In genomic region chr1:173367356-173368046, GRCm38 (mm10) we compare ENCODE assay signal across 9 mouse cellular contexts. TPM values are rescaled to one million over a fixed set of nuclear protein-coding genes. Genes with fewer than 3 reads are reported as not detected.
DNase-seq lines count a peak whose midpoint lies in the region; ATAC-seq lines count a peak whose summit lies in the region.
"Had no signal": no experiment of that assay in that cellular context is flagged by ENCODE, and none has a peak within 500 bp of the region (broad histone marks: within the 10 kb centered on the region; RNA-seq: fewer than 3 reads in every experiment).

TSS of gene Cadm3 (minus strand) at chr1:173367695.

- H3K4me2 ChIP-seq in forebrain, embryonic 13.5 days, result peak within 1 kb of the TSS; percentile 92
- peak within 1 kb of the TSS; percentile 72 for H3K4me2 ChIP-seq in neural tube, embryonic 13.5 days

- intact Hi-C loops in left cerebral cortex, postnatal 36 days (cut with DNase I), result no loop called here

- H3K27ac ChIP-seq in forebrain, embryonic 13.5 days, result peak within 1 kb of the TSS; percentile 74
- peak within 1 kb of the TSS; percentile 95 for H3K27ac ChIP-seq in neural tube, embryonic 13.5 days (replicated peaks)

- no peaks in the 10 kb centered on the region for H3K27me3 ChIP-seq in forebrain, embryonic 13.5 days
- H3K27me3 ChIP-seq in neural tube, embryonic 13.5 days, result no peaks in the 10 kb centered on the region

- H3K36me3 ChIP-seq in forebrain, embryonic 13.5 days (ENCODE audit: poor library complexity, severe bottlenecking), result no peaks in the 10 kb centered on the region
- no peaks in the 10 kb centered on the region for H3K36me3 ChIP-seq in neural tube, embryonic 13.5 days

- H3K4me3 ChIP-seq in forebrain, embryonic 13.5 days, result peak within 1 kb of the TSS; percentile 93
- H3K4me3 ChIP-seq in neural tube, embryonic 13.5 days, result peak within 1 kb of the TSS; percentile 96
- H3K4me3 ChIP-seq: erythroblast, embryonic 14.5 days had no signal

- H3K9me3 ChIP-seq in forebrain, embryonic 13.5 days (replicated peaks), result no peaks in the 10 kb centered on the region
- H3K9me3 ChIP-seq in neural tube, embryonic 13.5 days, result no peaks in the 10 kb centered on the region

- peak within 1 kb of the TSS; percentile 94 for H3K9ac ChIP-seq in forebrain, embryonic 13.5 days
- H3K9ac ChIP-seq in neural tube, embryonic 13.5 days, result peak within 1 kb of the TSS; percentile 98

- ATAC-seq in forebrain, embryonic 13.5 days, result peak; percentile 92
- ATAC-seq in neural tube, embryonic 13.5 days (ENCODE audit: low read depth), result peak; percentile 88
- ATAC-seq in activated CD4-positive, CD25-positive, alpha-beta regulatory T cell, adult 4 months, result no peak

- DNase-seq in adrenal gland, postnatal 10 days, result peak; percentile 12
- DNase-seq in adrenal gland, adult 2 months, result no peak
- peak; percentile 87 for DNase-seq in cerebellum, adult 11 months
- peak; percentile 9 for DNase-seq in heart, postnatal 4 days
- peak; percentile 83 to 84 for DNase-seq in left cerebral cortex, postnatal 36 days (ENCODE audit: low spot score in 2 of 2)

- under 1% methylated on average over 43 of the region's 46 CpGs for WGBS in forebrain, embryonic 13.5 days
- WGBS in neural tube, embryonic 13.5 days, result under 1% methylated on average over 46 of the region's 46 CpGs

- peaks cover 34% of the 10 kb centered on the region for H3K4me1 ChIP-seq in forebrain, embryonic 13.5 days
- peaks cover 62% of the 10 kb centered on the region for H3K4me1 ChIP-seq in neural tube, embryonic 13.5 days (replicated peaks)

RNA-seq across cellular contexts. Expression of gene Cadm3, which starts in this region (rescaled TPM):
- 10 to 100 TPM; 13.5 to 19.4 TPM for total RNA-seq in adrenal gland, postnatal 10 days (2021)
- 1 to 10 TPM; 3.9 to 6.1 TPM for total RNA-seq in adrenal gland, adult 2 months (2021)
- 6.8 and 9.3 TPM in 2 replicates for polyA plus RNA-seq in adrenal gland, adult 2 months (2012; rRNA removed)
- polyA plus RNA-seq in forebrain, embryonic 13.5 days (2015; fragmentation: Nextera tagmentation; extraction: Ambion mirVana), result 17.5 and 20.1 TPM in 2 replicates
- 1 to 10 TPM; 1.2 to 1.6 TPM for total RNA-seq in heart, postnatal 4 days (2021)
- total RNA-seq in left cerebral cortex, postnatal 36 days (2021), result 100 to 1,000 TPM; 437 to 444 TPM
- 48.3 and 53.6 TPM in 2 replicates for polyA plus RNA-seq in neural tube, embryonic 13.5 days (2015; fragmentation: Nextera tagmentation; extraction: Ambion mirVana)
- polyA plus RNA-seq in activated CD4-positive, CD25-positive, alpha-beta regulatory T cell, adult 4 months (2017; shearing (Covaris generic)), result not detected

Comparison
In these comparisons a context has a peak if more than half of its experiments do, and no peak if none do; other contexts are left out.
1. RNA of gene Cadm3 (total RNA-seq): 437 to 444 TPM in left cerebral cortex, postnatal 36 days; 13.5 to 19.4 TPM in adrenal gland, postnatal 10 days, 3.9 to 6.1 TPM in adrenal gland, adult 2 months and 1.2 to 1.6 TPM in heart, postnatal 4 days; every median in the first group is over 10 times any median in the second.